Mouse (Mus musculus): ENCODE results near the gene Slc1a2. TPM values are rescaled to one million over a fixed set of nuclear protein-coding genes. Genes with fewer than 3 reads are reported as not detected.

The Slc1a2 gene
- polyA plus RNA-seq, 1 experiment from 2014 or later = 1.1 TPM

- no peak overlapping the region for H3K27ac ChIP-seq (replicated peaks)
- ATAC-seq (ENCODE audit: insufficient read depth) = no peak
Measured at GRCm38 (mm10) chr2:102825961-102826633, 167.6 kb downstream of the Slc1a2 start.

GRCm38 (mm10) chr2:102827841-102828240 lies 169.4 kb downstream of the Slc1a2 start:
- ATAC-seq (ENCODE audit: insufficient read depth) = no peak
- Histone ChIP-seq H3K9me3 (replicated peaks) (no peaks in the 10 kb centered on the region), H3K4me1 (replicated peaks) (no peaks in the 10 kb centered on the region), H3K4me2 (no peak overlapping the region), H3K27ac (replicated peaks) (no peak overlapping the region), H3K36me3 (replicated peaks) (peaks cover 29% of the 10 kb centered on the region; the same call in 1 of the 2 replicates), H3K4me3 (replicated peaks) (no peak overlapping the region), H3K27me3 (no peaks in the 10 kb centered on the region), H3K9ac (no peak overlapping the region)
- 51% methylated on average over 1 of the region's 1 CpGs for WGBS (ENCODE audit: insufficient replicate concordance)

More at GRCm38 (mm10) chr2:102825961-102826633, 167.6 kb downstream of the Slc1a2 start:
- H3K4me3 ChIP-seq (replicated peaks) = no peak overlapping the region
- WGBS (ENCODE audit: insufficient replicate concordance) = 75% methylated on average over 9 of the region's 9 CpGs
- H3K4me2 ChIP-seq = no peak overlapping the region
- no peak overlapping the region for H3K9ac ChIP-seq
- H3K4me1 ChIP-seq (replicated peaks) = no peaks in the 10 kb centered on the region
- no peaks in the 10 kb centered on the region for H3K9me3 ChIP-seq (replicated peaks)
- peaks cover 40% of the 10 kb centered on the region for H3K36me3 ChIP-seq (replicated peaks)
- no peaks in the 10 kb centered on the region for H3K27me3 ChIP-seq

- no peak for ATAC-seq (ENCODE audit: insufficient read depth)
- Histone ChIP-seq H3K4me1 (replicated peaks) (no peaks in the 10 kb centered on the region), H3K9ac (no peak overlapping the region), H3K4me2 (no peak overlapping the region), H3K4me3 (replicated peaks) (no peak overlapping the region), H3K9me3 (replicated peaks) (no peaks in the 10 kb centered on the region), H3K27ac (replicated peaks) (no peak overlapping the region), H3K36me3 (replicated peaks) (peaks cover 29% of the 10 kb centered on the region; the same call in 1 of the 2 replicates), H3K27me3 (no peaks in the 10 kb centered on the region)
- 75% methylated on average over 7 of the region's 7 CpGs for WGBS (ENCODE audit: insufficient replicate concordance)
Measured at GRCm38 (mm10) chr2:102828381-102828780, 169.9 kb downstream of the Slc1a2 start.

GRCm38 (mm10) chr2:102829201-102829600 lies 170.7 kb downstream of the Slc1a2 start:
- H3K9me3 ChIP-seq (replicated peaks) = no peaks in the 10 kb centered on the region
- H3K9ac ChIP-seq = no peak overlapping the region
- H3K4me1 ChIP-seq (replicated peaks) = no peaks in the 10 kb centered on the region
- H3K27me3 ChIP-seq = no peaks in the 10 kb centered on the region
- H3K4me2 ChIP-seq = no peak overlapping the region
- WGBS (ENCODE audit: insufficient replicate concordance) = 75% methylated on average over 3 of the region's 3 CpGs
- H3K27ac ChIP-seq (replicated peaks) = no peak overlapping the region
- H3K36me3 ChIP-seq (replicated peaks) = peaks cover 21% of the 10 kb centered on the region; the same call in 1 of the 2 replicates
- H3K4me3 ChIP-seq (replicated peaks) = no peak overlapping the region
- ATAC-seq (ENCODE audit: insufficient read depth) = peak; percentile 91

- Histone ChIP-seq H3K4me1 (replicated peaks) (no peaks in the 10 kb centered on the region), H3K9ac (no peak overlapping the region), H3K9me3 (replicated peaks) (no peaks in the 10 kb centered on the region), H3K27me3 (no peaks in the 10 kb centered on the region), H3K4me3 (replicated peaks) (no peak overlapping the region), H3K4me2 (no peak overlapping the region), H3K27ac (replicated peaks) (no peak overlapping the region), H3K36me3 (replicated peaks) (peaks cover 4% of the 10 kb centered on the region; the same call in 1 of the 2 replicates)
- no peak for ATAC-seq (ENCODE audit: insufficient read depth)
Measured at GRCm38 (mm10) chr2:102831547-102831946, 173.1 kb downstream of the Slc1a2 start.

GRCm38 (mm10) chr2:102838179-102838578 lies 179.7 kb downstream of the Slc1a2 start:
- peaks cover 4% of the 10 kb centered on the region; the same call in 1 of the 2 replicates for H3K36me3 ChIP-seq (replicated peaks)
- ATAC-seq (ENCODE audit: insufficient read depth) = no peak
- H3K9ac ChIP-seq = no peak overlapping the region
- no peaks in the 10 kb centered on the region for H3K27me3 ChIP-seq
- no peaks in the 10 kb centered on the region for H3K4me1 ChIP-seq (replicated peaks)
- H3K27ac ChIP-seq (replicated peaks) = no peak overlapping the region
- WGBS (ENCODE audit: insufficient replicate concordance) = 82% methylated on average over 7 of the region's 7 CpGs
- H3K4me3 ChIP-seq (replicated peaks) = no peak overlapping the region
- H3K4me2 ChIP-seq = no peak overlapping the region
- H3K9me3 ChIP-seq (replicated peaks) = no peaks in the 10 kb centered on the region

Other genes with a start within 250 kb of the Slc1a2 start
- gene Fjx1, start 206.2 kb upstream of the Slc1a2 start, polyA plus RNA-seq (2015; fragmentation: Nextera tagmentation; extraction: Ambion mirVana) = 0.37 and 0.43 TPM in 2 replicates
- gene Pamr1, start 108.6 kb upstream of the Slc1a2 start, polyA plus RNA-seq (2015; fragmentation: Nextera tagmentation; extraction: Ambion mirVana) = 7.1 and 8.6 TPM in 2 replicates
- 15.5 and 15.8 TPM in 2 replicates for gene Cd44, start 243.0 kb downstream of the Slc1a2 start, polyA plus RNA-seq (2015; fragmentation: Nextera tagmentation; extraction: Ambion mirVana)

Measured in liver, embryonic 15.5 days (tissue).